ENCODE assay signal across 11 mouse cellular contexts in genomic region chr3:107985141-107985540, GRCm38 (mm10). TPM values are rescaled to one million over a fixed set of nuclear protein-coding genes. Genes with fewer than 3 reads are reported as not detected.
"Had no signal": no experiment of that assay in that cellular context is flagged by ENCODE, and none has a peak within 500 bp of the region (broad histone marks: within the 10 kb centered on the region; RNA-seq: fewer than 3 reads in every experiment).

No protein-coding gene starts in this region.

RNA-seq across cellular contexts. Expression of gene Gstm3, which starts 16.1 kb away (rescaled TPM):
- total RNA-seq: layer of hippocampus, adult 2 months; layer of hippocampus, postnatal 25 days; left cerebral cortex, adult 18-20 months; left cerebral cortex, postnatal 25 days; megakaryocyte, adult 5-6 weeks had no signal
- polyA plus RNA-seq: limb, embryonic 10.5 days; limb, embryonic 13.5 days; macrophage; midbrain, embryonic 12.5 days; neural tube, embryonic 12.5 days; neural tube, embryonic 15.5 days had no signal

RNA-seq across cellular contexts. Expression of gene Gstm6, which starts 41.6 kb away (rescaled TPM):
- total RNA-seq: megakaryocyte, adult 5-6 weeks had no signal
- polyA plus RNA-seq: macrophage had no signal
